Mouse (Mus musculus) small intestine, adult 2 months (tissue): ENCODE measurements around the gene Cela1.

Experiments used
- CTCF ChIP-seq: fragments of 200-500 bp; IDR thresholded peaks from 2 replicates; pipeline ENCODE4 v1.5.1; 2012; ENCODE audit warnings: low read depth, mild to moderate bottlenecking, control low read depth, inconsistent platforms, low read length, moderate library complexity, mixed read lengths; ENCODE audit not compliant: insufficient replicate concordance, insufficient read length; ENCODE audit errors: extremely low read depth
- POLR2A ChIP-seq: fragments of 200-500 bp; IDR thresholded peaks from 2 replicates; pipeline ENCODE4 v1.6.1; 2012; ENCODE audit warnings: low read depth, mild to moderate bottlenecking, control low read depth, inconsistent platforms, low read length, moderate library complexity

DNA sequence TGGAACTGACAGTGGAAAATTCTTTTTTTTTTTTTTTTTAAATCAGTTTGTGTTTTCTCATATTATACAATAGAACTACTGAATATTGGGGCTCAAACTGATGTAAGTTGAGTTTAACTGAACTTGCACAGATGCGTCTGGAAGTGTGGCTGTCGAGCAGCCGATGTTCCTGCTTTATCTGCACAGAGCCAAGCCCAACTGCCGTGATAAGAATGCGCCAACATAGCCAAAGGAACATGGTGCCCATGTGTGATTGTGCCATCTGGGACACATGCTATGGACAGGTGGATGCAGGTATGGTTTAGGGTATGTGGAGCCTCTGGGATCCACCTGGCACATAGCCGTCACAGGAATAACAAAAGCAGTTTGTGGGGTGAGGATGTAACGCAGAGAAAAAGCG is 1.9 kb downstream of the Cela1 start:
- no peak for TF ChIP-seq CTCF
- TF ChIP-seq POLR2A: no peak
